Mouse (Mus musculus) mouse trophoblast stem cell (cell line): ENCODE results near the gene Kmt2b.

Experiments used
- in situ Hi-C, 2 experiments: fragments of 300-500 bp; cut with MseI, MboI; formaldehyde crosslinking; loops; 2 replicates in 1 of 2; 3 replicates in 1 of 2; pipeline ENCODE4 v1.15.1; 2025

The Kmt2b gene

GRCm38 (mm10) chr7:30566033-30566432 lies 22.5 kb downstream of the Kmt2b start:
- in situ Hi-C loops = no loop called here

DNA sequence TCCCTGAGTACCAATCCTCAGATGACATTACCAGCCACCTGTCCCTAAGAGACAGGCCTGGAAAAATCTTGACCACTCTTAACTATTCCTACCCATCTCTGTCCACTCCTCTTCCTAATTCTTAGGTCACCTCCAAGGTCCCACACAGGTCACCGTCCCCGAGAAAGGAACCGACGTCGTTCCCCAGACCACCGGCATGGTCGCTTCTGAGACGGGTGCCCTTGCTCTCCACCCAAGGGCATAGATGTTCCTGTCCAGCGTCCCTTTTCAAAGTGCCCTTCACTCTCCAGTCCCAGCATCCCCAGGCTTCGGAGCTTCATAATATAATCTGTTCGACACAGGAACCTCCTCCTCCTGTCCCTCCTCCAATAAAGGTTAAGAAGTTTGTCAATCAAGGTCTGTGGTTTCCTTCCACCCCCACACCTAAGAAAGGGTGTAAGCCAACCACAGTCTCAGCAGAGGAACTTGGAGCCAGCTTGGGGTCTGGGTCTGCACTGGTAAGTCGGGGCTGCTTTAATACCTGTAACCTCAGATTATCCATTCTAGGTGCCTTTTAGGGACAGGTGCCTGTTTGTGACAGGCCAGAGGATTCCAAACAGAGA lies 23.5 kb downstream of the Kmt2b start, which contains the start of gene Igflr1:
Igflr1 (plus strand) TSS at position 458 of the 602 bp plus-strand sequence.
- in situ Hi-C loops = no loop called here

GRCm38 (mm10) chr7:30563906-30564280 lies 24.6 kb downstream of the Kmt2b start:
- in situ Hi-C loops = no loop called here

GRCm38 (mm10) chr7:30563117-30563905 lies 25.2 kb downstream of the Kmt2b start, which contains the start of the genes U2af1l4, Gm49396 and Psenen:
Gene U2af1l4, plus strand, starts transcription at chr7:30563301.
Gene Gm49396, plus strand, starts transcription at chr7:30563344.
Gene Psenen, minus strand, starts transcription at chr7:30563627.
- in situ Hi-C loops = no loop called here

DNA sequence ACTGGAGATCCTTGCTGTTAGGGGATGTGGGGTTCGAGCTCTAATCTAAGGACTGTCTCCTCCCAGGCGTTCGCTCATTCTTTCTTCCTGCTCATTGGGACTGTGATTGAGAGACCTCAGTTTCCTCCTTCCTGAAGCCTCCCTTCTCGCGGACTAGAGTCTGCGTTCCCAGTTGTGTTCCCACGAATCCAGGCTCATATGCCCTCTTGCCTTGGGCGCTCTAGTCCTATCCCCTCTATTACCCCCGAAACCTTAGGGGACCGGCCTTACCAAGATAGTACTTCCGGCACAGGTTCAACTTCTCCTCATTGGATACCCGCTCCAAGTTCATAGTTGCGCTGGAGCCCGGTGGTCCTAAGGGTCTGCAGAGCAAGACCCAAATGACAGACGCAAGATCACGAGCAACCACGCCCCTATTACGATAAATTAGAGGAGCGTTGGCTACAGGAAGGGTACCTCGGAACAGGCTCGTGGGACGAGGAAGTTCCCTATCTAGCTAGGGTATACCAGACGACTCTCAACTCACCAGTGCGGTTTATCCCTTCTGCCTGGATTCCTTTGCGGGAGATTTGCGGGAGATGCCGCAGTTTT lies 25.9 kb downstream of the Kmt2b start:
- in situ Hi-C loops = no loop called here

- in situ Hi-C loops = no loop called here
These were observed 28.2 kb downstream of the Kmt2b start for GRCm38 (mm10) chr7:30560296-30560695.

DNA sequence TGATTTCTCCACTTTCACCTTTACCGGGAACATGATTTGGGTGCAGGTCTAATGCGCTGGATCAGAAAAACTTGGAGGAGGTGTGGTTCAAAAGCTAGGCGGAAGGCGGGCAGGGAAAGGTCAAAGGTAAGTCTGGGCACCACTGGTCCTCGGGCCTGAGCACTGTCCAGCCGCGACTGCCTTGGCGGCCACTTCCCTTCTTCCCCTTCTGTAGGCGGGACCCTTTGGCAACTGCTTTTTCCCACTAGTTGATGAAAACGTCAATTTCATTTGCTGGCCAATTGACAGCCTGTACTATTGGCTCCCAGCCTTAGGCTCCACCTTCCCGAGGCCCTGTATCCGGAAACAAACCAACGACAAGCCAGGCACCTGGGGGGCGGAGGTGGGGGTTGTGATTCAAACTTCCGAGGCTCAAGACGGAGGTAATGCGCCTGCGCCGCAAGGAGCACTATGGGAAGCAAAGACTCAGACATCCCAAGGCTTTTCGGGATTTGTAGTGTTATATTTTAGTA lies 29.0 kb downstream of the Kmt2b start, which contains the start of gene Lin37:
Lin37 (minus strand) TSS at position 396 of the 512 bp plus-strand sequence.
- in situ Hi-C loops = no loop called here

DNA sequence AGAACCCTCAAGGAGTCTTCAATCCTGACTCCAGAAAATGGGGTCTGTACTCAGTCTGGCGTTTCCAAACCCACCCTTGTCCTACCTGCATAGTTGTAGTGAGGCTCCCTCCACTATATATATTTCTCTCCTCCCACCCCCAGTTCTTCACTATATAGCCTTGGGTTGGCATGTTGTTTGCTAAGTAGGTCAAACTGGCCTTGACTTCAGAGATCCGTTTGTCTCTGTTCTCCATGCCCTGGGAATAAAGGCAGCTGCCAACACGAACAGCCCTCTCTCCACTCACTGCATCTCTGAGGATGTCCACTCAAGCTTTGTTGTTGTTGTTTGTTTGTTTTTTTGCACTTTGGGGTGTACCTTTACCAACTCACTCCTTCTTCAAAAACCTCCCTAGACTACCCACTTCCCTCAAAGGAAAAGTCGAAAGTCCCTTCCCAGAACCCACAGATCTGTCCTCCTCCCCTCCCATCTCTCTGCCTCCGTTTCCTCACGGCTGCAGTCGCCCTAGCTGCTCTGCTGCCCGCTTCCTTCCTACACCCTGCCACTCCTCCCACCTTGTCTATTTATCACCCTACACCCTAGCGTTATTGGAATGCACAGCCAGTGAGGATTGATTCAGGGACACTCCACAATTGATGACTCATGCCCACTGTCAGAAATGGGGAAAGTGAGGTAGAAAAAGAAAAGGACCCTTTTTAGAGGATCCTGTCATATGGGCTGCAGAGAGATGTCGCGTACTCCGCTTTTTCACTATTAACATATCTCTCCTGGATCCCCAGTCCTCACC lies 29.7 kb downstream of the Kmt2b start:
- in situ Hi-C loops = no loop called here

DNA sequence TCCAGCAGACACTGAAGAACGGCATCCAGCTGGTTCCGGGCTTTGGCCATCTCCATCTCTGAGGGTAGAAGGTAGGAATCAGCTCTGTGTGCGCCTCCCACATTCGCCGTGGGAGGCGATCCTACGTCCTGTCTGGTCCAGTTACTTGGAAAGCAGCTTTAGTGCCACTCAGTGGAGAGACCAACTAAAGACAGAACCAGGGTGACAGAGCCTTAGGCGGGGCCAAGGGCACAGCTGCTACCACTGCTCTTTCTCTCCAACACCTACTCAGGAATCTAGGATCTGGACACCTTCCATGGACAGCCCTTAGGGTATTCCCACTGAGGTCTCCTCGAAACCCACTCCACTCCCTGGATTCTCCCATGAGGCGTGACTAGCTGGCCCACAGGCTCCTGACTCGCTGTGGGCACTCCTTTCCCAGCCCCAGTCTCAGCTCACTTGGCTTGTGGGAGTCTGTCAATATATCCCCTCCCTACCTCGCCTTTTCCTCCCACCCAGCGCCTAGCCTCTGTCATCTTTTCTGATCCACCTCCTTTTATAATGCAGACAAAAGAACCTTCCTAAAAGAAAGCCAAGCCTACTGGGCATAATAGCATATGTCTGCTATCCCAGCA lies 30.5 kb downstream of the Kmt2b start:
- in situ Hi-C loops = no loop called here

GRCm38 (mm10) chr7:30556894-30557536 lies 31.5 kb downstream of the Kmt2b start:
- in situ Hi-C loops = no loop called here

- in situ Hi-C loops = no loop called here
These were observed 34.5 kb downstream of the Kmt2b start for GRCm38 (mm10) chr7:30553810-30554584.

DNA sequence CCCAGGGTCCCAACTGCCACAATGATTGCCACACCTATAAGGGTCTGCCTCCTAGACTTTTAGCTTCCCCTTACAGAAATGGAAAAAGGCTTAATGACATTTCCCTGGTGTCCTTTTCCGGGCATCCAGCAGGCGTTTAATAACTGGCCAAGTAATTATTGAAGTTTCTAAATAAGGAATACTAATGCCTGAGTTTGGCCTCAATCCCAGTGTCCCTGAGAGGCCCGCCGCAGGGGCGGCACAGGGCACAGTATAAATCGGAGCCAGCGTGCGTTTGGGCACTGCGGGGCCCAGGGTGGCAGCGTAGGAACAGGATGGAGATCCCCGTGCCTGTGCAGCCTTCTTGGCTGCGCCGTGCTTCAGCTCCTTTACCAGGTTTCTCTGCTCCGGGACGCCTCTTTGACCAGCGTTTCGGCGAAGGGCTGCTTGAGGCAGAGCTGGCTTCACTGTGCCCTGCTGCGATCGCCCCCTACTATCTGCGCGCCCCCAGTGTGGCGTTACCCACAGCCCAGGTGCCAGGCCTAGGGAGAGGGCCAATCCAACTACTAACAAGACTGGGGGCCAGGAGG lies 35.4 kb downstream of the Kmt2b start:
- in situ Hi-C loops = no loop called here

DNA sequence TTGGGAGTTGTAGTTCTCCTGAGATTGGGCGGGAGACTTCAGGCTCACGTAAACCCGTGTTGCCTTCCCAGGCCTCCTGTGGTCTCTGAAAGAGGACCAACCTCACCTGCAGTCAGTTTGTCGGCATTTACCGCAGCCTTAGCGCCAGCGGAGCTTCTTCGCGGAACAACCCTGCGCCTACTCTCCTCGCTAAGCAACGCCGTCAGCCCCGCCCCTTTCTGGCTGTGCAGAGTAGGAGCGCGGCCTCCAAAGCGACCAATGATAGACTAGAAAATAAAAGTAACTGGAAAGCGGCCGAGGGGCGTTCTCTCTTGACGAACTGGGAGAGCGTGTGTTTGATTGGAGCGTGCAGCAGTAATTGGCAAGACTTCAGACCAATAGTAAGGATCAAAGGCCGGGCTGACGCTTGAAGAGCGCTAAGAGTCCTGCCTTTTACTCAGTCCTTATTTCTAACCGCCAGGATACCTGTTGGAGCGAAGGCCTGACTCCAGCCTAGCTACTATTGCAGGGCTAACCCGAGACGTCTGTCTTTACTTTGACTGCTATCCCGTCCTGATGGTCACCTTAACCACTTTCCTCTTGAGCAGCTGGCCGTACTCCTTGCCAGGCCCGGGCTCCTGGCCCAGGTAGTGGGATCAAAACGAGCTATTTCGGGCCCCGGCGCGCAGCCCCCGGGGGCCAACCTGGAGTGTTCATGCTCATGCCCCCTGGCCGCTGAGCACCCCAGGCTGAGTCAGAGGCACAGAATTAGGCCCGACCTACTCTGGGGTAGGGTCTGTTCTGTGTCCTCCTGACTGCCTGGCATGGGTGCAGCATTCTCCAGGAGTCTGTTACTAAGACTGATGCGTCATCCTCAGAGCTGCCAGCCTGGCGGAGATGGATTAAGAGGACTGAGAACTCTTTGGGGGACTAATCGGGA lies 36.2 kb downstream of the Kmt2b start, which contains the start of the genes Hspb6 and Proser3:
Hspb6 (plus strand) TSS at position 77 of the 919 bp plus-strand sequence.
Proser3 (minus strand) TSS at position 198 of the 919 bp plus-strand sequence.
- in situ Hi-C loops = no loop called here

- in situ Hi-C loops = no loop called here
These were observed 37.0 kb downstream of the Kmt2b start for GRCm38 (mm10) chr7:30551445-30552101.

GRCm38 (mm10) chr7:30550603-30551002 lies 37.9 kb downstream of the Kmt2b start:
- in situ Hi-C loops = no loop called here

DNA sequence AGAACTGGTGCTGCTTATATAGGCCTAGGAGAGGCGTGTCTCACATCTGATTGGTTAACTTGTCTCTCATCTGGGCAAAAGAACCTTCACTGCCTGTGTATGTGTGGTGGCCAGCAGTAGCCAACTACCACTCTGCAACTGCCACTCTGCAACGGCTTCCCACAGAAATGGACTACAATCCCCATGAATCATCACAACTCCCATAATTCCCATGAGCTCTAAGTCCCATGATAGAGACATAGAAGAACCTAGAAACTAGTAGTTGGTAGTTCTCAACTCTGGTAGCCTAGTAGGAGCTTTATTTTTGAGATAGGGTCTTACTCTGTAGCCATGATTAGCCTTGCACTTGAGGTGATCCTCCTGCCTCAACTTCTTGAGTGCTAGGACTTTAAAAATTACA lies 38.6 kb downstream of the Kmt2b start:
- in situ Hi-C loops = no loop called here

DNA sequence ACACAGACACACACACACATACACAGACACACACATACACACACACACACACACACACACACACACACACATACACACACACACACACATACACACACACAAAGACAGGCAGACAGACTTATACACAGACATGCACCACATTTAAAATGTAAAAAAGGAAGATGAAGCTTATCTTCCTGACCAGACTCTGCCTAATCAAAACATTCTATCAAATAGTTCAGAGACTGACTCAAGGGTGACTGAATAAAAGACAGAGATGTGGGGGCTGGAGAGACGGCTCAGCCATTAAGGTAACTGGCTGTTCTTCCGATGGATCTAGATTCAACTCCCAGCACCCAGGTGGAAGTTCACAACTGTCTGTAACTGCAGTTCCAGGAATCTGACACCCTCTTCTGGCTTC lies 44.2 kb downstream of the Kmt2b start:
- in situ Hi-C loops = no loop called here

GRCm38 (mm10) chr7:30540572-30540971 lies 48.0 kb downstream of the Kmt2b start:
- in situ Hi-C loops = no loop called here
